Mouse (Mus musculus) stomach, postnatal 0 days (tissue): ENCODE measurements around the gene Baz1a.

ENCODE experiments used
- CTCF ChIP-seq: IDR thresholded peaks from 2 replicates; pipeline ENCODE4 v1.5.1; 2016; ENCODE audit warnings: antibody characterized with exemption, low read depth, mild to moderate bottlenecking, moderate library complexity
- EP300 ChIP-seq: optimal IDR thresholded peaks from 2 replicates; pipeline ENCODE3; 2016; ENCODE audit warnings: antibody characterized with exemption

- no peak for TF ChIP-seq EP300
- TF ChIP-seq CTCF, result no peak
Observed at GRCm38 (mm10) chr12:54859531-54859930, 154.6 kb downstream of the Baz1a start.
